Mouse (Mus musculus): ENCODE results near the gene Gm13279.
"Not testable (repeated sequence)": the region's sequence is repeated elsewhere in the genome, so short reads cannot be mapped to it uniquely, and the experiment has no call there.

Gene Gm13279

GRCm38 (mm10) chr4:88799365-88799764 lies 2.2 kb downstream of the Gm13279 start, which contains the start of gene Gm13285:
TSS of gene Gm13285 (plus strand) at chr4:88799665.
- not testable (repeated sequence) for DNase-seq

- not testable (repeated sequence) for DNase-seq
Measured at GRCm38 (mm10) chr4:88802954-88803353, 5.8 kb downstream of the Gm13279 start, which contains the start of gene Gm13287. TSS of gene Gm13287 (plus strand) at chr4:88803254.

- DNase-seq = not testable (repeated sequence)
Measured at GRCm38 (mm10) chr4:88805231-88805630, 8.0 kb downstream of the Gm13279 start, which contains the start of gene Gm13288. TSS of gene Gm13288 (plus strand) at chr4:88805531.

- DNase-seq = not testable (repeated sequence)
Measured at GRCm38 (mm10) chr4:88805761-88806160, 8.6 kb downstream of the Gm13279 start.

GRCm38 (mm10) chr4:88815928-88816327 lies 18.7 kb downstream of the Gm13279 start, which contains the start of gene Ifna7:
TSS of gene Ifna7 (plus strand) at chr4:88816228.
- no peak for DNase-seq

- DNase-seq = no peak
Measured at GRCm38 (mm10) chr4:88819659-88820058, 22.5 kb downstream of the Gm13279 start, which contains the start of gene Ifna11. TSS of gene Ifna11 (plus strand) at chr4:88819959.

GRCm38 (mm10) chr4:88822995-88823394 lies 25.8 kb downstream of the Gm13279 start:
- DNase-seq = peak; percentile 49

GRCm38 (mm10) chr4:88827116-88827515 lies 29.9 kb downstream of the Gm13279 start, which contains the start of gene Ifna6:
TSS of gene Ifna6 (plus strand) at chr4:88827416.
- DNase-seq = not testable (repeated sequence)

GRCm38 (mm10) chr4:88830523-88830922 lies 33.3 kb downstream of the Gm13279 start:
- peak; percentile 66 for DNase-seq

GRCm38 (mm10) chr4:88835225-88835624 lies 38.0 kb downstream of the Gm13279 start, which contains the start of gene Ifna5:
TSS of gene Ifna5 (plus strand) at chr4:88835525.
- not testable (repeated sequence) for DNase-seq

GRCm38 (mm10) chr4:88838828-88839227 lies 41.6 kb downstream of the Gm13279 start:
- peak; percentile 40 for DNase-seq

- DNase-seq = no peak
Measured at GRCm38 (mm10) chr4:88840058-88840457, 42.9 kb downstream of the Gm13279 start.

GRCm38 (mm10) chr4:88841438-88841911 lies 44.3 kb downstream of the Gm13279 start, which contains the start of gene Ifna4:
TSS of gene Ifna4 (plus strand) at chr4:88841861.
- no peak for DNase-seq

- DNase-seq = no peak
Measured at GRCm38 (mm10) chr4:88845334-88845733, 48.1 kb downstream of the Gm13279 start.
